Mouse (Mus musculus) ES-Bruce4 (cell line): ENCODE measurements around the gene Prickle2.

Experiments
- CTCF ChIP-seq: IDR thresholded peaks from one replicate; pipeline ENCODE4 v1.8.1; 2011; ENCODE audit warnings: low read depth, low read length
- POLR2A ChIP-seq: IDR thresholded peaks from one replicate; pipeline ENCODE4 v1.8.1; 2011; ENCODE audit warnings: low read length; ENCODE audit not compliant: insufficient read depth

DNA sequence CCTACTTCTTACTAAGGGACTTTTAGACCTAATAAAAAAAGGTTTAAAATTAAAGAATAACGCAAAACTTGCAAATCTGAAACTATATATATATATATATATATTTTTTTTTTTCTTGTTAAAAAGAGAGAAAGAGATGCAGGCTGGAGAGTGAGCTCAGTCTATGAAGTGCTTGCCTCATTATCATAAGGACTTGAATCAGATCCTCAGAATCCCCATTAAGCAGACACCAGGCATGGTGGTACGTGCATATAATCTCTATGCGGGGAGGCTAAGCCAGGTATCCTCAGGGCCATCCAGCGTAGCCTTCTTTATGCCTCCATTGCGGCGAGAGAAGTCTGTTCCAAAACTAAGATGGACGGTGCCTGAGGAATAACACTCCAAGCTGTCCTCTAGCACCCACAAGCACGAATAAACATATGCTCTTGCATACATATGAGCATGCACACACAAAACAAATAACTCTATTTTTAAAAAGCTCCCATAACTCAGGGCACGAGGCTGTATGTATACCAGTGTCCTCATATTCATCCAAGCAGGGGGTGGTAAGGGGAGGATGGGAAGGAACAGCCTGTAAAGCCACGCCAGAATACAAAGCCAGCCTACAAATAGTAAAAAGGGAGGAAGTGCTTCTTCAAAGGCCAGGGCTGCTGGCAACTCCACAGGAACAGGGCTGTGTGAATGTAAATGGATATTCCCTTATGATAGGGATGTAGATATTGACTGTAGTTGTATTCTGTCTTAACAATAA lies 358.5 kb downstream of the Prickle2 start:
- TF ChIP-seq CTCF (no peak), POLR2A (no peak)
